Mouse (Mus musculus) thymus, postnatal 36 days (tissue): ENCODE data around the gene Spint3.

Experiments
- DNase-seq, 2 experiments: peaks; one replicate each; pipeline ENCODE4 v3.0.0; 2022; ENCODE audit warnings: mixed read lengths in 2 of 2

The Spint3 gene

GRCm38 (mm10) chr2:164549963-164550894 lies 23.0 kb downstream of the Spint3 start:
- DNase-seq = no peak

GRCm38 (mm10) chr2:164549338-164549737 lies 23.9 kb downstream of the Spint3 start:
- DNase-seq = no peak

GRCm38 (mm10) chr2:164544454-164545097 lies 28.7 kb downstream of the Spint3 start:
- no peak for DNase-seq

DNA sequence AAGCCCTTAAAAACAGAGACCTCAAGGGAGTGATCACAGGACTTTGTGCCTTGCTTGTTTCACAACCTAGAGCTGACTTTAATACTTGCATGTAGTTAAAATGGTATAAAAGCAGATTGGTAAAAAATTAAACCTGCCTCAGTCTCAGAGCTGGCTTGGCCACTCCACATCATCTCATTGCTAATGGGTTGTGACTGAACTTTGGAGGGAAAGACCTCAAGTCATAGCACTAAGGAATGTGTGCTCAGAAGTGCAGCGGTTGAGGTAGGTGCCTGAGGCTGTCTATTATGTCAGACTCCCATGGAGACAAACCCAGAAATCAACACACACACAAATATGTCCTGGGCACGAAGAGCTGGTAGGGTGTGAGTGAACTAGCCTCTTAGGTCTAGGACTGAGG lies 29.5 kb downstream of the Spint3 start:
- no peak for DNase-seq

- DNase-seq = no peak
These were observed 30.7 kb downstream of the Spint3 start for GRCm38 (mm10) chr2:164542598-164542997.

DNA sequence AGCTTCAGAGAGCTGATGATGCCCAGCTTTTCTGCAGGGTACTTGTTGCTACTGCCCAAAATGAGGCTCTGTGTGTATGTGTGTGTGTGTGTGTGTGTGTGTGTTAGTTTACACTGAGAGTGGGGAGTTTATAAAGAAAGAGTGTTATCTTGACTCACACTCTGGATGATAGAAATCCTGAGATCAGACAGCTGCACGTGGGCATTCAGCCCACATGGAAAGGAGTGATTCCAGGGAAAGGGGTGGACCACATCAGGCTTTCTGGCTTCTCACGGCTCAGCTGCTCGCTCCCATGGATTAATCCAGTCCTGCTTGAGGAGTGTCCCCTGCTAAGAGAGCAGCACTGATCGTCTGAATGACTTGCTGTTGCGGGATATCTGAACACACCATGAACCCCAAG lies 31.1 kb downstream of the Spint3 start:
- no peak for DNase-seq

DNA sequence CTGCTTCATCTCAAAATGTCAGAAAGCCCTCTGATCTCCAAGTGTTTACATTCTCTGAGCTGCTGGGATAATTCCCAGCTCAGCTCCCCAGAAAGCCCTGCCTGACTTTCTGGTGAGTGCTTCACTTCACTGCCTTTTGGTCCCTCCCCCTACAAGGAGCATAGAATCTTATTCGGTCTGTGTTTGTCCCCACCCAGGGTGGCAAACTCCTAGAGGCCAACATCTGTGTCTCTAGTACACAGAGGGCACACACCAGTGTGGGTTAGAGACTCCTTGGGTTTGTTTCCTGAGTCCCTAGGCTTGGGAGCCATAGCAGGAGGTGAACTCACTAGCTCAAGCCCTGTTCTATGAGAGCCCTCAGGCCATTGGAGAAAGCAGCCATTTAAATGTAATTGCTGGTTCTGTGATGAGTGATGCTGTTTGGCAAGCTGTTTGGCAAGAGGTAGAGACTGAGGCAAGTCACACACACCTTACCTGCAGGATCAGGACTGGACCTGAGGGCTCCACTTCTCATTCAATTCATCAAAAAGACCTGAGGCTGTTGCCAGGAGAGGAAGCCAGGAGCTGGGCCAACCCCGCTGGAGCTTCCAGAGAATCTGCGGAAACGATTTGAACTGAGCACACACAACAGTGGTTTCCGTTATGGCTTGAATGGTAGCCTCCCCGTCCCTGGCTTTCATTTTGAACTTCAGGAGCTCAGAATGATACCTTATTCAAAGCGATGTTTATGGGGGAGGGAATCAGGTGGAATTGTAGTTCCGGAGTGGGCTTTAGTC lies 32.4 kb downstream of the Spint3 start:
- no peak for DNase-seq

- DNase-seq = no peak
These were observed 36.3 kb downstream of the Spint3 start for GRCm38 (mm10) chr2:164537003-164537402.

- DNase-seq = peak in 1 of 2 experiments; percentile 25
These were observed 38.9 kb downstream of the Spint3 start for GRCm38 (mm10) chr2:164534315-164534714.

- peak; percentile 60 to 65 for DNase-seq
These were observed 42.1 kb downstream of the Spint3 start for GRCm38 (mm10) chr2:164531169-164531568.

GRCm38 (mm10) chr2:164528557-164528956 lies 44.7 kb downstream of the Spint3 start:
- no peak for DNase-seq

- DNase-seq = no peak
These were observed 49.9 kb downstream of the Spint3 start for GRCm38 (mm10) chr2:164523301-164523773.

GRCm38 (mm10) chr2:164522280-164522679 lies 51.0 kb downstream of the Spint3 start:
- DNase-seq = no peak

DNA sequence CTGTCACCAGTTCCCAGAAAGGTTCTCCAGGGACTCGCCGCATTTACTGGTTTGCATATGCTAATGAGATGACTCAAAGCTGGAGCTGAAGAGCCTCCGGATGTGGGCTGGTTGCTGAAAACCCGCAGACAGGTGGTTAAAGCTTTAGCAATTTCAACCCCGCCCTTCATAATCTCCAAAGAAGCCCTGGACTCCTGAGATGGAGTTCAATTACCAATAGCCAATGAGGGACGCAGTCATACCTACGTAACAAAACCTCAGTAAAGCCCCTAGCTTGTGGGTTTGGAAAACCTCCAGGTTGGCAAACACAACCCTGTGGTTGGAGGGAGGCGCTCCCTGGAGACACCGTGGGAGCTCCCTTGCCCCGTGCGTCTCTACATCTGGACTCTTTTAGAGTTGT lies 51.4 kb downstream of the Spint3 start:
- DNase-seq = peak; percentile 43 to 55

DNA sequence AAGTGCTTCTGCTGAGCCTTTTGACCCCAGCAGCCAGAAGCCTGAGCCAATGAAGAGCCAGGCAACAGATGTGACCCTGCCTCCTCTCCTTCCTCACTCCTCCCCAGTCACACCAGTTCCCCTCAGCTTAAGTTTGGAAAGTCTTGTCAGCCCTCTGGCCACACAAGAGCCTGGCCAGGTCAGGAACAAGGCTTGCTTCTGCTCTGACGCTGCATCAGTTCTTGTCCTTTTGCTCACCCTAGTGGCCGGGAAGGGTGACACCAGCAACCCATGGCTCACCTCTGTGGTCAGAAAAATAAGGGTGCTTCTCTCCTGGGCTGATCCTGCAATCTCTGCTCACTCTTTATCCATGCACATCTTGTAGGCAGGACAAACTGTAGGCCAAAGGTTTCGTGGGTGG lies 52.5 kb downstream of the Spint3 start:
- peak; percentile 32 to 43 for DNase-seq
